Mouse (Mus musculus) megakaryocyte, adult 5-6 weeks (primary cell): ENCODE measurements at regions not wholly inside any gene's neighbourhood (a gene's known extent, or its start where the extent isn't known, plus 50 kb on each side); places are given as distances from the start of the nearest gene placed in this dataset.
A peak's percentile ranks its signal among the peaks of the same experiment; 100 is the strongest.

ENCODE experiments used
- ATAC-seq: 2 replicates; pipeline ENCODE4 v1.8.0; 2016; ENCODE audit warnings: mild to moderate bottlenecking, inconsistent platforms; ENCODE audit not compliant: poor library complexity, severe bottlenecking

DNA sequence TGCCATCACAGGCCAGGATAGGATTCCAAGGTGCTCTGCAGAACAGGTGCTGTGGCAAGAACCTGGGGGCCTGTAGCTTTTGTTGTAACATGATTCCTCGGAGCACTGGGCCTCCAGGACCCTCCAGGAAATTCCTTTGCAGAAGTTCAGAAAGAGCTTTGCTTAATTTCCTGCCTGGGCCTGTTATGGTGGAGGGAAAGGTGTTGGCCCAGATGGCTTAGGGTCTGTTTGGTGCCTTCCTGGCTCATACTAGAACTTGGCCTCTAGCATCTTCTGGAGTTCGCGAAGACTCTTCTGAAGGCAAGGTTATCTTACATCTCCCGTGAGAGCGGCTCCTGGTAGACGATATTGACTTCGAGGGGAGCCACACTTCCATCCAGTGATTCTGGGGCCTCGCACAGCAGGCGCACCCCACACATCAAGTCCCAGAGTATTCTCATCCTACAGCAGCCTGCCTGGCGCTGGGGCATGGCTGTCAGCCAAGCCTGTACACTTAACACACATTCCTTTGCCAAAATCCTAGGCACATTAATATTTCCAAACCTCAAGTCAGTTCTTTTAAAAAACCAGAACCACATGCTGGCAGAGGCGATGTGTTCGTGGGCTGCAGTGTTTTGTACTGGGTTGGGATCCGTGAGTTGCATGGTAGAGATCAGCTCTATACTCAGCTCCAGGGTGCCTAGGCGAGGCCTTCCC lies 54.5 kb upstream of the Cxcl14 start:
- ATAC-seq: no peak

DNA sequence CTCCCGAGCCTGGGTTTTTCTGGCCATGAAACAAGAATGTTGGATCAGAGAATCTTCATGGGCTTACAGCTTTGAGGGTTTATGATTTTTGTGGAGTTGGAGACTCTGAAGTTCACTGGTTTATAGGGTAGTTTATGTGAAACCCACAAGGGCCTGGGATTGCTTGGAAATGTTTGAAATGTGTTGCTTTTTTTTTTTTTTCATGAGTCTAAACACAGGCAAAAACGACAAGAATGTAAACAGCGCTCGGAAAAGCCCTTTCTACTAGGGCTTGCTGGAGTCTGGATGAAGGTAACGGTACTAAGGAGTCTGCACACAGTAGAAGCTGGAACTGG lies 55.0 kb upstream of the Cxcl14 start:
- no peak for ATAC-seq

DNA sequence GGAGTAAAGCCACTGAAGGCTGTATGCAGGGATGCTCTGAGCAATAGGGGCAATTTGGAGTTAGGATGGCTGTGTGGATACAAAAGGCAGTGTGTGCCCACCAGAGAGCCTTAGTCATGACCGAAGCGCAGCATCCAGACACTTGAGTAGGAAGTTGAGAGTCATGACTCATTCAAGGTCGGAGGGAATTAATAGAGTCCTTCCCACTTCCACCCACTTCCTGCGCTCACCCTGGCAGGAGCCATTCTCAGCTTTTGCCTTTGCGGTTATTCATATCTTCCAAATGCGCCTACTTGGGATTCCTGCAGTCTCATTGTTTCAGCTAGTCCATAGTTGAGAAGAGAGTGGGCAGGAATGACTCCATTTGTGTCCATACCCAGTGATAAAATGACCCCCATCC lies 56.1 kb upstream of the Cxcl14 start:
- ATAC-seq: peak; percentile 31

DNA sequence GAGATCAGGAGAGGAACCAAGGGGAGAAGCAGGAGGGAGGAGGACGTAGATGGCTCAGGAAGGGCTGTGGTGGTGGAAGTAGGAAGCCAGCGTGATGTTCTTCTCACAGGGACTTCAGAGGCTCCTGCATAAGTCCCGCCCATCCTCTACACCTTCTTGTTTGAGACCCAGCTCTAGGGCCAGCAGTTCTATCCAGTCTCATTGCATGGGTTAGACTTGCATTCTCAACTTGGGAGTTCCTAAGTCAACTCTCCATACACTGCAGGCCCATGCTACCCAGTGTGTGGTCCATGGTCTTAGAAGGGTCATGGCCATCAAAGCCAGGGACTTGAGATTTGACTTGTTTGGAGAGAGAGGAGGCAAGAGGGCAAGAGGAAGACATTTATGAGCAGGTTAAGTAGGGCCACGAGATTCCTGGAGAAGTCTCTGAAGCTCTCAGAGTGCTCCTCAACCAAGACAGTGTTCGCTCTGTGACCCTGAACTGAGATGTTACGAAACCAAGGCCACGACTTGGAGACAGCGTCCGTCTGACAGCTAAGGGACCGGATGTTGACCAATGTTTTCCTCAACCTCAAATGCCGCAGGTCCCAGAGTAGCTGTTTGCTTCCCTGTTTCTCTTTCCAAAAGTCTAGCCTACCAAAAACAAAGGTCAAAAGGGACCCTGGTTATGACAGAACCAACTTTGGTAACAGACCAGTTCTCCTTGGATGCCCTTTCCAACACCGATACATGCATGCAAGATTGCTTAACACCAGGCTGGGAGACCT lies 56.7 kb upstream of the Cxcl14 start:
- ATAC-seq: peak; percentile 89

DNA sequence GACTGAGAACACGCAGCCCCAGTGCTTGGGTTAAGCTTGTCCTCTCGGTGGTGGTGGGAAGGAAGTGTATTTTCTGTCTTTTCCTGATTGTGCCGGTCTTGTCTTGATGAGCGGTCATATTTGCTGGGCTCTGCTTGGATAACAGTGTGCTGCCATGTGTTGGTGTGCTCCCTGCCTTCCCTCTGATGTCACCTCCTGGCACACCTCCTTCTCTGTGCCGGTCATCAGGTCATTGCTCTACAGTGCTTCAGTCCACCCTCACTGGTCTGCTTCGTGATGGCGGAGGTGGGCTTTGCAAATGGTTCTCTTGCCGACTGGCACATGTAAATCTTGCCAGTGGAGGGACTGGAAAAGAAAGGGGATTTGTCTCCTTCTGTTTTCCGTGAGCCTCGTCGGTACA lies 57.6 kb upstream of the Cxcl14 start:
- ATAC-seq: no peak

DNA sequence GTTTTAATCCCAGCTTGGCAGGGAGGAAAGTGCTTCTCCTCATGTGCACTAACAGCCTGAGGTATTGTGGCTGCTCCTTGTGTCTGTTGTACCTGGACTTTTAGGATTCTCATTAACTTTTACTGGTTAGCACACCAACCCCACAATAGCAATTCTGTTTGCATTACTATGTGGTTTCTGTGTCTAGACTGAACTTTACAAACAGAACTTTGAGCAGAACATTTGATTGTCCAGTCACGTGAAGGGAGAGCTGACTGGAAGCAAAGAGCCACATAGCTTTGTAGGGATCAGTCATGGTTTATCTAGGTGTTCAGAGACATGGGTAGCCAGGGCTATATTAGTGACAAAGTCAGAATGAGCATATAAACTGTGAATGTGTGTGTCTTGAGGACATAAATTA lies 58.3 kb upstream of the Cxcl14 start:
- no peak for ATAC-seq

DNA sequence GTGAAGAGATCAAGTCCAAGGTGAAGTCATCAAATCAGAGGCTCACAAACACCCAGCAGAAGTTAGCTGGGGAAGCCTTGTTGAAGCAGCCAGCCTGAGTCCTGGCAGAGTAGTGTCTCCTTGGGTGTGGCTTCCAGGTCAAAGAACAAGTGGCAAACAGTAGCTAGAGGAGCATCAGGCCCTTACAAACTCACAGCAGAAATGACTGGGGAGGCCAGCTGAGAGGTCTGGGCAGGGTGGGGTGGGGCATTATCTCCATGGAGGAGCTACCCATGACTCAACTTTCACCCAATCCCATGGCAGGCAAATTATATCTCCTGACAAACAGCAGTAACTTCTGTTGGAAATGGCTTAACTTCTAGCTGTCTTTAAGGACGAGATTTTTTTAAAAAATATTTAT lies 60.6 kb upstream of the Cxcl14 start:
- ATAC-seq: no peak

DNA sequence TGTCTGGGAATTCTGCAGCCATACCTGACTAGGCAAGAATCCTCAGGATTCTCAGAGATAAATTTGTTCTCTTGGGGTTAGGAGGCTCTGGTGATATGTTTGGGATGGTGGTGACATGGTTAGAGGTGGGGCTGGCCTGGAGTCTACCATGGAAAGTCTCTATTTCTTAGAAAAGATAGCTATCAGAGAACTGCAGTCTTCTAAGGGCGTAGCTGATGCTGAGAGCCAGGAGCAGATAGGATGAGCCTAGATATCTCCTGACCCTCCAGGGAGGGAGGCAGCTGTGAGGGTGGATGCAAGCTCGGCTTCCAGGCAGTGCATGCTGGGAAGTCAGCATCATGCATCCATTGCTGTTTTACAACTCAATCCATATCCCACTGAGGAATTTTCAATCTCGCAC lies 61.6 kb upstream of the Cxcl14 start:
- no peak for ATAC-seq

DNA sequence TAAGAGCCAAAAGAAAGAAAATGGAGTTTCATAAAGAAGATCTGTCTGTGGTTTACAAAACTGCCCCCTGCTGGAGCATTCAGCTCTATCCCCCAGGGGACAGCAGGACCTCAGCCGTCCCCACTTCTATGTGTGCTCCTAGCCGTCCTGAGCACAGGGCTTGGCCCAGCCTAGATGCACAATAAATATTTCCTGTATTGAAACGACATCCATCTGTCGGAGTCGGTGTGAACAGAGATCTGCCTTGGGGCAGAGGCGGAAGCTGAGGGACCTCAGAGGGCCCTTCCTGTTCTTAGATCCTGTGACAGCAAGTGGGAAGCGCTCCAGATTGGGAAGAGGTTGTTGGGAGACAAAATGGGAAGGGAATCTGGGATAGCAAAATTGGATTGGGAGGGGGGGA lies 62.5 kb upstream of the Cxcl14 start:
- ATAC-seq: no peak

DNA sequence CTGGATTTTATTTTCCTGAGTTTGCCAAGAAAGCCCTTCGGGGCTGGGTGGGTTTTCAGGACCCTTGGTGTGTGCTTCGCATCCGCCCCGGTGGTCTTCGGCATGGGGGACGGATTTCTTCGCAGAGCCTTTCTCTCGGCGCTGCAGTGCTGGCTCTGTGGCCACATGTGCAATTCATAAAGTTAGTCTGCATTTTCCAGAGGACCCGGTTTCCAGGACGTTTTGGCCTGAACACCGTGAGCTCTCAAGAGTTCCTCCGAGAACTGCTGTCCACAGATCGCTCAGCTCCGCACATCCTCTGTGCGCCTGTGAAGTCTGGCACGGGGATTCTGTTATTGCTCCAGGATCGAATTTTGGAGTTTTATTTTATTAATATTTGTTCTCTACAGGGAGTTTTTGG lies 63.2 kb upstream of the Cxcl14 start:
- no peak for ATAC-seq

DNA sequence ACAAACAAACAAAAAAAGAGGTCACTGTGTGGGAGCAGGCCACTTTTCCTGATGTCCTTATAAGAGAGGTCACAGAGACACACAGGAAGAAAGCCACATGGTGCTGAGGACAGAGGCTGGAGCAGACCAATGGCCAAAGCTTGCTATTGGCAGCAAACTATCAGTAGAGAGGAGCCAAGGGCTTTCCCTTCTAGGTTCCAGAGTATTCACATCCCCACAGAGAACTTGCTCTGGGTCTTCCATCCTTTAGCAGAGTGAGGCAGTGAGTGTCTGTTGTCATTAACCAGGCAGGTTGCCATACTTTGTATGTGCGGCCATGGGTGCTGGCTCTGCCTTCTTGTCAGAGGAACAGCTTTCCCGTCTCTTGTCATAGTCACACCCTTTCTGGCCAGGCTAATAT lies 64.5 kb upstream of the Cxcl14 start:
- ATAC-seq: no peak

DNA sequence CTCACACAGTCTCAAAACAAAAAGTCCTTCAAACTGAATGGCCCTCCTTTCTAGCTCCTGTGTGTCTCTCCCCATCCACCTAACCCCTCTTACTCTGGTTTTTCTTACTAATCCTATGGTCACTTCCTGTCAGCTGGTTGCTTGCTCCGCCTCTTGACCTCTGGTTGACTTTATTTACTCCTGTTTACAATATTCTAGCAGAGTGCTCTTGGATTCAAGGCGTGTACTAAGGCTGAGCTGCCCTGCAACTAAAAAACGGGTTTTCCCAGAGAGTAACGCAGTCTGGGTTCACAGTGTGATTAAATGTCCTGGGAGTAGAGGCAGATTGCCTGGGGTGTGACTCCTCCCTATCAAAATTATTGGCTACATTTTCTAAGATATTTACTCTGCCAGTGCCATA lies 64.2 kb upstream of the Gm3045 start:
- ATAC-seq: no peak

DNA sequence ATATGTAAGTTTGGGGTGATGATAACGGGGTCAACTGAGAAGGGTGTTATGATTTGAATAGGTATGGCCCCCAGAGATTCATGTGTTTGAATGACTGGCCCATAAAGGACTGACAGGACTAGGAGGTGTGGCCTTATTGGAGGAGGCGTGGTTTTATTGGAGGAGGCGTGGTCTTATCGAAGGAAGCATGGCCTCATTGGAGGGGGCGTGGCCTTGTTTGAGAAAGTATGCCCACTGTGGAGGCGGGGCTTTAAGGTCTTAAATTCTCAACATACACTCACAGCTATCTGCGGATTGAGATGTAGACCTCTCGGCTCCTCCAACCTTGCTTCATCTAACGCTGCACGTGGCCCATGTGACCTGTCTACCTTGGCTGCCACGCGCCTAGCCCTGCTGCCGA lies 63.7 kb upstream of the Gm3045 start:
- ATAC-seq: no peak

DNA sequence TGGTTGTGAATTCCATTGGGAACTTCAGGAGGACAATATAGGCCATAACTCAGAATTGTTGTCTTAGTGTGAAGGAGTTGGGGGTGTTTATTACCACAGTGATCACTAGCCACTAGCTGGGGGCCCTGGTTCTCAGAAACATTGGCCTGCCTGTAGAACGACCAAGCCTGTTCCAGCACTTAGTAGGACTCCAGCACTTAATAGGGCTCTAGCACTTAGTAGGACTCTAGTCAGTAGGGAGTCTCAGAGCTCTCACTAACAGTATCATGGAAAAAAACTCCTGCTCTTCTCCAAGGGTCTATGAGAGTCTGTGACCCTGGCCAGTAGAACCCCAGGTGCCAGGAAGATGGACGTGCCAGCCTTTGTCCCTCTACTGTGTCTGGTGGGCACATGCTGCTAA lies 56.8 kb upstream of the Gm3045 start:
- no peak for ATAC-seq

DNA sequence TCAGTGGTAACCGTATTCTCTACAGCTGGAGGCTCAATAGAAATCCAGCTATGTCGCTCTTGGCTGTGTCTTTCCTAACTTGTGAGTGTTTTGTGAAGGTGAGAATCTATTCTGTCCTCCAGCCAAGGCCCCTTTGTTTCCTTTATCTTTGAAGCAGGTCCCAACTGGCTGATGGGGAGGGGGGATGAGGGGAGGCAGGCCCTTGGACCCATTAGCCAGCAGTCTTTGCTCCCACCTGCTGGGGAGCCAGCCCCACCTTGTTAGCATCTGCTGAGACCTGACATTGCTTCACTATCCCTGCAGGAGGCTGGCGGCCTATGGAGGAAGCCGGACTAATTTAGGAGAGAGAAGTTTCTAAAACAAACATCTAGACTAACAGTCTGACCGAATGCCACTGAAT lies 55.0 kb upstream of the Gm3045 start:
- ATAC-seq: no peak

DNA sequence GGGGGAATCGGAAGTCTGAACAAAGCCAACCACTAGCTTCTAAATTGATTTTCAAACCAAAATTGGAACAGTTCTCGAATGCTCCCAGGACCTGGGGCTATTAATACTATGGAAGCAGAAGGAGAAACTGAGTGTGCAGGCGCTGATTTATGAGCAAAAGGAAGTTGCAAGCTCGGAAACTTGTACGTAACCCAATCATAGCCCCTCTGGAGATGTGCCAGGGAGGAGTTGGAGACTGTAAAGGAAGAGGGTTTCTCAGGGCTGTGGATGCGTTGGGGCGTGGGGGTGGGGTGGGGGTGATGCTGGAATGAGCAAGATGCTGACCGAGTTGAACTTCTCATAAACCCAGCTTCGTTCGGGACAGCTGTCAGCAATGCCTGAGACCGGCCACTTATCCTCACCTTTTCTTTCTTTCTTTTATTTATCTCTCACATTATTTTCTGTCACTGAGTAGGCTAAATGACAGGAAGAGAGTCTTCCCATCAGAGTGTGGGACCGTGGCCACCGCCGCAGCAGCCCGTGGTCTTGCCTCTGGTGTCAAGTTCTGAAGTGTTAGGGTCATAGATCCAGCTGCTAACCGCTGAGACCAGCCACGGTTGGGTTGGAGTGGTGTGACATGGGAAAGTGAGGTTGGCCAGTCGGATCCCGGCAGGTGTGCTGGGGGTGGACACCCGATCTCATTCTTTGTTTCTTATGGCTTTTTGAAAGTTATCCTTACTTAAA lies 54.2 kb upstream of the Gm3045 start:
- no peak for ATAC-seq

DNA sequence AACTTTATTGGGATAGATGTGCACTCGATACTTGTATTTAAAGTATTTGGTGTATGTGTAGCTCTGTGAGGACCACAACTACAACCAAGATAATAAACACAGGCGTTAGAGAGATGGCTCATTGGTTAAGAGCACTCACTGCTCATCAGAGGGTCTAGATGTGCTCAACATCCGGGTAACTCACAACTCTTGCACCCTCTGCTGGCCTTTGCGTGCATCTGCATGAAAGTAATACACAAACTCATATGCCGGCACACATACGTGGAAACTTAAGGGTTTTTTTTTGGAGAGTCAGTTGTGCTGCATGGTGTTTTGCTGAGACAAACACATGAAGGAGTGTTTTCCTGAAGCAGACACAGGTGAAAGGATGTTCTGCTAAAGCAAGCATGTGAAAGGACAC lies 53.7 kb upstream of the Gm3045 start:
- ATAC-seq: no peak
